Mouse (Mus musculus): ENCODE measurements around the gene Iqsec1.

GRCm38 (mm10) chr6:90812072-90812471 lies 176.4 kb downstream of the Iqsec1 start:
- TF ChIP-seq CTCF (conservative IDR thresholded peaks at IDR 0.05; ENCODE audit: low read length) (no peak), POU5F1 (IDR thresholded peaks at IDR 0.05; ENCODE audit: borderline replicate concordance, low read length) (no peak), NANOG (IDR thresholded peaks at IDR 0.05; ENCODE audit: borderline replicate concordance, low read length) (no peak)
